Mouse (Mus musculus) layer of hippocampus, adult 9-10 months (tissue): ENCODE measurements at regions not wholly inside any gene's neighbourhood (a gene's known extent, or its start where the extent isn't known, plus 50 kb on each side); places are given as distances from the start of the nearest gene placed in this dataset.
A peak's percentile ranks its signal among the peaks of the same experiment; 100 is the strongest.

Experiments used
- DNase-seq: peaks from one replicate; pipeline ENCODE4 v3.0.0; 2022; ENCODE audit warnings: low spot score

GRCm38 (mm10) chr11:91648091-91648490 is 70.7 kb upstream of the Kif2b start:
- DNase-seq = peak; percentile 16
